Mouse (Mus musculus) heart, postnatal 0 days (tissue): Measurements from ENCODE around the gene Slc39a3. TPM values are rescaled to one million over a fixed set of nuclear protein-coding genes. Genes with fewer than 3 reads are reported as not detected.

Source experiments
- ATAC-seq: fragments of 200-750 bp; cut with Nextera tagmentation; 2 replicates; pipeline ENCODE4 v1.8.0; 2017; ENCODE audit warnings: low read depth, moderate number of reproducible peaks, moderate library complexity; ENCODE audit not compliant: insufficient read depth
- DNase-seq: peaks from one replicate; pipeline ENCODE4 v3.0.0-alpha.2; 2016; ENCODE audit warnings: low spot score
- H3K27ac ChIP-seq: fragments of 300-500 bp; sonication (generic); 2 replicates; pipeline ENCODE4 v1.5.1; 2014; ENCODE audit warnings: low read depth, mild to moderate bottlenecking
- H3K27me3 ChIP-seq: fragments of 300-500 bp; sonication (generic); 2 replicates; pipeline ENCODE4 v1.6.1; 2014; ENCODE audit warnings: low read length, mixed read lengths; ENCODE audit not compliant: control insufficient read depth, insufficient read depth
- H3K36me3 ChIP-seq: fragments of 300-500 bp; sonication (generic); replicated peaks from 2 replicates; pipeline ENCODE4 v1.6.1; 2014; ENCODE audit warnings: low read length, mixed read lengths; ENCODE audit not compliant: control insufficient read depth, insufficient read depth
- H3K4me1 ChIP-seq: fragments of 300-500 bp; sonication (generic); 2 replicates; pipeline ENCODE4 v1.6.1; 2014; ENCODE audit warnings: antibody characterized with exemption; ENCODE audit not compliant: control insufficient read depth, insufficient read depth
- H3K4me2 ChIP-seq: fragments of 300-500 bp; sonication (generic); 2 replicates; pipeline ENCODE4 v1.6.1; 2014; ENCODE audit warnings: low read depth, mild to moderate bottlenecking, low read length, moderate library complexity
- H3K4me3 ChIP-seq: fragments of 300-500 bp; sonication (generic); 2 replicates; pipeline ENCODE4 v1.5.1; 2014; ENCODE audit warnings: low read depth, low read length
- H3K9ac ChIP-seq: fragments of 300-500 bp; sonication (generic); replicated peaks from 2 replicates; pipeline ENCODE4 v1.6.1; 2014; ENCODE audit warnings: low read depth, low read length, mixed read lengths
- H3K9me3 ChIP-seq: fragments of 300-500 bp; sonication (generic); replicated peaks from 2 replicates; pipeline ENCODE4 v1.6.1; 2016; ENCODE audit warnings: low read length; ENCODE audit not compliant: control insufficient read depth
- CTCF ChIP-seq: IDR thresholded peaks from 2 replicates; pipeline ENCODE4 v1.5.1; 2016; ENCODE audit warnings: antibody characterized with exemption, control low read depth, low read depth
- EP300 ChIP-seq: IDR thresholded peaks from 2 replicates; pipeline ENCODE4 v1.6.1; 2016; ENCODE audit warnings: antibody characterized with exemption, low read depth
- WGBS: fragments of 180-500 bp; shearing (Covaris S2); extraction: QIAGEN DNeasy Blood & Tissue Kit; methylation state at CpG from one replicate; pipeline ENCODE4 v1.1.7; 2014; 5-methylcytosine and 5-hydroxymethylcytosine counted together
- polyA plus RNA-seq: library from polyadenylated mRNA; unstranded; fragments of >200 nt; fragmentation: Nextera tagmentation; extraction: Ambion mirVana; gene quantifications from 2 replicates; pipeline ENCODE4 v1.2.1, GENCODE M21; 2015
- total RNA-seq: library from RNA; depleted of rRNA; stranded (reverse); fragments of >200 nt; gene quantifications from 2 replicates; pipeline ENCODE4 v1.2.3, GENCODE M21; 2014; ENCODE audit warnings: low replicate concordance; rRNA removed

The Slc39a3 gene
- total and polyA plus RNA-seq, 2 experiments from 2014 or later: 6.3 to 18.7 TPM

- H3K9me3 ChIP-seq: no peaks in the 10 kb centered on the region
- H3K27ac ChIP-seq: no peak overlapping the region
- DNase-seq (no peak), ATAC-seq (no peak)
- H3K4me1 ChIP-seq: peaks cover 18% of the 10 kb centered on the region
- peaks cover 10% of the 10 kb centered on the region; the same call in 1 of the 2 replicates for H3K27me3 ChIP-seq
- peak overlapping the region; percentile 82 for H3K4me2 ChIP-seq
- H3K4me3 ChIP-seq: peak overlapping the region; percentile 43
- WGBS: 34% methylated on average over 13 of the region's 13 CpGs
- H3K9ac ChIP-seq: peak overlapping the region; percentile 53
- TF ChIP-seq CTCF (no peak), EP300 (no peak)
- H3K36me3 ChIP-seq: no peaks in the 10 kb centered on the region
Measured at GRCm38 (mm10) chr10:80985970-80986701, 51.1 kb downstream of the Slc39a3 start.

DNA sequence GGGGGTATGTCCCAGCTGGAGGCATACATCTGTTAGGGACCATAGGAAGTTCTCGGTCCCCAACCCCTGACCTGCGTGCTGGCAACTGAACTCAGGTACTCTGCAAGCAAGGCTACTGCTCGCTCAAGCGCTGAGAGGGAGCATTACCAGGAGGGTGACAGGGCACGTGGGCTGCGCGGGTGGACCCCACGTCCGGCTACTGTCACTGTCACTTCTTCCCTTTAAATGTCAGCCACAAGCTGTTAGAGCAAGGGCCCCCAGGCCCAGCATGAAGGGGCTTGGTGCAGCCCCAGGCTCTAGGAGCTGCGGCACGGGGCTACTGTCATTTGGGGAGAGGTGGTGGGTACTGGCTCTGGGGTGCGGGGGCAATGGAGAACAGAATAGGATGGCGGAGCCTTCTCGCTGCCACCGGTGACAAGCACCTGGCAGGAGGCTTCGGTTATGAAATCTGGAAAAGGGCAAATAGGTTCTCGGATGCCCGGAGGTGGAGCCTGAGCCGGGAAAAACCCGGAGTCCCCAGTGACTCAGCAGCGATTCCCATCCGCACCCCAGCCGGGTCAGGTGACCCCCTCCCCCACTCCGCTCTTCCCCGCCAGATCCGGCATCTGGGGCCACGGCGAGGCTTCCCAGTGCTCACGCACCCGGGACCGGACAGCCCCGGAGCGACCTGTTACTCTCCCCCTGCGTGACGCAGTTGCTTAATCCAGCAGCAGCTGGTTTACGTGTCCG, 51.8 kb downstream of the Slc39a3 start:
- peaks cover 10% of the 10 kb centered on the region; the same call in 1 of the 2 replicates for H3K27me3 ChIP-seq
- peak overlapping the region; percentile 53 for H3K9ac ChIP-seq
- 13% methylated on average over 37 of the region's 37 CpGs for WGBS
- no peak overlapping the region for H3K27ac ChIP-seq
- no peaks in the 10 kb centered on the region for H3K36me3 ChIP-seq
- DNase-seq (no peak), ATAC-seq (no peak)
- peak overlapping the region; percentile 43 for H3K4me3 ChIP-seq
- H3K4me1 ChIP-seq: peaks cover 18% of the 10 kb centered on the region
- H3K4me2 ChIP-seq: peak overlapping the region; percentile 82
- no peak for TF ChIP-seq CTCF
- TF ChIP-seq EP300: no peak
- H3K9me3 ChIP-seq: no peaks in the 10 kb centered on the region

GRCm38 (mm10) chr10:80984223-80984622, 53.0 kb downstream of the Slc39a3 start:
- no peaks in the 10 kb centered on the region for H3K36me3 ChIP-seq
- H3K9me3 ChIP-seq: no peaks in the 10 kb centered on the region
- H3K27me3 ChIP-seq: peaks cover 10% of the 10 kb centered on the region; the same call in 1 of the 2 replicates
- H3K27ac ChIP-seq: no peak overlapping the region
- DNase-seq (no peak), ATAC-seq (no peak)
- H3K4me2 ChIP-seq: no peak overlapping the region
- WGBS: 89% methylated on average over 12 of the region's 12 CpGs
- peaks cover 18% of the 10 kb centered on the region for H3K4me1 ChIP-seq
- no peak overlapping the region for H3K9ac ChIP-seq
- H3K4me3 ChIP-seq: no peak overlapping the region
- TF ChIP-seq CTCF (no peak), EP300 (no peak)

DNA sequence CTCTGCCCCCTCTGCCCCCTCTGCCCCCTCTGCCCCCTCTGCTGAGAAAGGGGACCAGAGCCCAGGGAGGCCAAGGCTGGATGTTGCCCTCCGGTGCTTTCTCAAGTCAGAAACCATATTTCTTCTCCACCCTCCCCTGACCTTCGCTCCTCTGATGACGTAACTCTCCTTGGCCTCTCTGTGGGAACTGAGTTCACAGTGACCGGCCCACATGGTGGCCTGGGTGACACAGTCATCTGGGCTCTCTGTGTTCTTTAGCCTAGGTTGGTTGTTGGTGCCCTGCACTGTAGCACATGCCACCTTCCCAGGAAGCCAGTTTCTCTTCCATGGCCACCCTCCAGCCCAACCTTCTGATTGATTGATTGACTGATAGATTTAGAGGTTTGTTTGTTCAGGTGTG, 54.8 kb downstream of the Slc39a3 start:
- Histone ChIP-seq H3K27me3 (peaks cover 10% of the 10 kb centered on the region; the same call in 1 of the 2 replicates), H3K9me3 (no peaks in the 10 kb centered on the region), H3K9ac (no peak overlapping the region), H3K36me3 (no peaks in the 10 kb centered on the region), H3K4me1 (peaks cover 12% of the 10 kb centered on the region), H3K4me3 (no peak overlapping the region), H3K27ac (no peak overlapping the region), H3K4me2 (no peak overlapping the region)
- WGBS: 75% methylated on average over 4 of the region's 4 CpGs
- no peak for TF ChIP-seq CTCF
- no peak for TF ChIP-seq EP300
- ATAC-seq: no peak
- DNase-seq: no peak

DNA sequence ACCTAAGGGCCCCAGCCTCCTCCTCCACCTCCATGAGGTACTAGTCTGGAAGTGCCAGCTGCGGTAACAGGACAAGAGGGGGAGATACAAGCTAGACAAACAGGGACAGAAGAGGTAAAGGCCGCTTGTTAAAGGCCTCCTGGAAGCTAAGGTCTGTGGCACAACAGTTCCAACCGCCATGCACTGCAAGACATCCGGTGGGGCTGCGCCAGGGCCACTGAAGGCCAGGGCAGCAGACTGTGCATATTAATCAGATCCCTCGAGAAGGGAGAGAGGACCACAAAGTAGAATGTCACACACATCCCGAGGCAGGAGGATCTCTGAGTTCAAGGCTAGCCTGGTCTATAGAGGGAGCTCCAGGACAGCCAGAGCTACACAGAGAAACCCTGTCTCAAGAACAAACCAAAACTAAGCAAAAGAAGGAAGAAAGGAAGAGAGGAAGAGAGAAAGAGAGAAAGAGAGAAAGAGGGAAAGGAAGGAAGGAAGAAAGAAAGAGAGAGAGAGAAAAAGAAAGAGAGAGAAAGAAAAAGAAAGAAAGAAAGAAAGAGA, 55.6 kb downstream of the Slc39a3 start:
- no peaks in the 10 kb centered on the region for H3K36me3 ChIP-seq
- H3K27me3 ChIP-seq: peaks cover 10% of the 10 kb centered on the region; the same call in 1 of the 2 replicates
- DNase-seq: no peak
- H3K4me1 ChIP-seq: peaks cover 8% of the 10 kb centered on the region
- TF ChIP-seq CTCF (no peak), EP300 (no peak)
- H3K9ac ChIP-seq: no peak overlapping the region
- no peak overlapping the region for H3K4me2 ChIP-seq
- ATAC-seq: no peak
- no peak overlapping the region for H3K4me3 ChIP-seq
- H3K27ac ChIP-seq: no peak overlapping the region
- 54% methylated on average over 7 of the region's 7 CpGs for WGBS
- no peaks in the 10 kb centered on the region for H3K9me3 ChIP-seq

Other genes starting within 250 kb of the Slc39a3 start
- 8.8 and 12.7 TPM in 2 replicates for gene Sf3a2, start 239.2 kb downstream of the Slc39a3 start, total RNA-seq
- gene Sf3a2, start 239.2 kb downstream of the Slc39a3 start, polyA plus RNA-seq: 25.2 and 26.0 TPM in 2 replicates
- 29.3 and 50.6 TPM in 2 replicates for gene Plekhj1, start 238.8 kb downstream of the Slc39a3 start, total RNA-seq
- 41.8 and 44.4 TPM in 2 replicates for gene Plekhj1, start 238.8 kb downstream of the Slc39a3 start, polyA plus RNA-seq
- gene Amh, start 232.2 kb downstream of the Slc39a3 start, total RNA-seq: 4.0 TPM in 1 of 2 replicates, not detected in the other
- 0.18 and 0.22 TPM in 2 replicates for gene Amh, start 232.2 kb downstream of the Slc39a3 start, polyA plus RNA-seq
- gene Jsrp1, start 223.9 kb downstream of the Slc39a3 start, total RNA-seq: 2.2 TPM in 1 of 2 replicates, not detected in the other
- 2.3 and 2.7 TPM in 2 replicates for gene Jsrp1, start 223.9 kb downstream of the Slc39a3 start, polyA plus RNA-seq
- gene Oaz1, start 210.8 kb downstream of the Slc39a3 start, total RNA-seq: 2,373 and 2,460 TPM in 2 replicates
- 1,975 and 1,990 TPM in 2 replicates for gene Oaz1, start 210.8 kb downstream of the Slc39a3 start, polyA plus RNA-seq
- 0.92 and 4.2 TPM in 2 replicates for gene Lingo3, start 193.4 kb downstream of the Slc39a3 start, total RNA-seq
- gene Lingo3, start 193.4 kb downstream of the Slc39a3 start, polyA plus RNA-seq: 1.1 and 1.5 TPM in 2 replicates
- 71.8 and 118 TPM in 2 replicates for gene Lsm7, start 182.2 kb downstream of the Slc39a3 start, total RNA-seq
- 160 and 162 TPM in 2 replicates for gene Lsm7, start 182.2 kb downstream of the Slc39a3 start, polyA plus RNA-seq
- gene Sppl2b, start 182.2 kb downstream of the Slc39a3 start, total RNA-seq: 35.7 and 44.4 TPM in 2 replicates
- gene Sppl2b, start 182.2 kb downstream of the Slc39a3 start, polyA plus RNA-seq: 23.3 and 24.2 TPM in 2 replicates
- not detected in 2 replicates for gene Tmprss9, start 165.6 kb downstream of the Slc39a3 start, total RNA-seq
- 0.03 TPM in 1 of 2 replicates, not detected in the other for gene Tmprss9, start 165.6 kb downstream of the Slc39a3 start, polyA plus RNA-seq
- 163 and 256 TPM in 2 replicates for gene Timm13, start 136.5 kb downstream of the Slc39a3 start, total RNA-seq
- gene Timm13, start 136.5 kb downstream of the Slc39a3 start, polyA plus RNA-seq: 355 and 386 TPM in 2 replicates
- 13.9 and 18.9 TPM in 2 replicates for gene Lmnb2, start 119.2 kb downstream of the Slc39a3 start, total RNA-seq
- gene Lmnb2, start 119.2 kb downstream of the Slc39a3 start, polyA plus RNA-seq: 9.1 and 9.7 TPM in 2 replicates
- 18.9 and 26.8 TPM in 2 replicates for gene Gadd45b, start 107.4 kb downstream of the Slc39a3 start, total RNA-seq
- 22.3 and 28.0 TPM in 2 replicates for gene Gadd45b, start 107.4 kb downstream of the Slc39a3 start, polyA plus RNA-seq
- gene Gng7, start 22.5 kb downstream of the Slc39a3 start, total RNA-seq: 0.11 and 0.93 TPM in 2 replicates
- gene Gng7, start 22.5 kb downstream of the Slc39a3 start, polyA plus RNA-seq: 0.64 and 0.85 TPM in 2 replicates
- not detected in 2 replicates for gene Diras1, start 11.8 kb downstream of the Slc39a3 start, total RNA-seq
- gene Diras1, start 11.8 kb downstream of the Slc39a3 start, polyA plus RNA-seq: not detected in 2 replicates
- gene Sgta, start 22.8 kb upstream of the Slc39a3 start, total RNA-seq: 98.1 and 152 TPM in 2 replicates
- 134 and 137 TPM in 2 replicates for gene Sgta, start 22.8 kb upstream of the Slc39a3 start, polyA plus RNA-seq
- gene Thop1, start 32.6 kb upstream of the Slc39a3 start, total RNA-seq: 23.6 and 31.2 TPM in 2 replicates
- 15.1 and 15.2 TPM in 2 replicates for gene Thop1, start 32.6 kb upstream of the Slc39a3 start, polyA plus RNA-seq
- 1.3 TPM in 1 of 2 replicates, not detected in the other for gene Creb3l3, start 61.4 kb upstream of the Slc39a3 start, total RNA-seq
- gene Creb3l3, start 61.4 kb upstream of the Slc39a3 start, polyA plus RNA-seq: 0.55 and 0.93 TPM in 2 replicates
- 177 and 208 TPM in 2 replicates for gene Map2k2, start 68.5 kb upstream of the Slc39a3 start, total RNA-seq
- gene Map2k2, start 68.5 kb upstream of the Slc39a3 start, polyA plus RNA-seq: 130 and 133 TPM in 2 replicates
- gene Zbtb7a, start 97.8 kb upstream of the Slc39a3 start, total RNA-seq: 57.8 and 68.6 TPM in 2 replicates
- 27.8 and 32.3 TPM in 2 replicates for gene Zbtb7a, start 97.8 kb upstream of the Slc39a3 start, polyA plus RNA-seq
- gene Pias4, start 130.5 kb upstream of the Slc39a3 start, total RNA-seq: 14.4 and 19.6 TPM in 2 replicates
- gene Pias4, start 130.5 kb upstream of the Slc39a3 start, polyA plus RNA-seq: 19.8 and 20.7 TPM in 2 replicates
- gene Eef2, start 139.2 kb upstream of the Slc39a3 start, total RNA-seq: 1,828 and 2,004 TPM in 2 replicates
- 353 and 370 TPM in 2 replicates for gene Eef2, start 139.2 kb upstream of the Slc39a3 start, polyA plus RNA-seq
- 56.5 and 72.7 TPM in 2 replicates for gene Dapk3, start 145.6 kb upstream of the Slc39a3 start, total RNA-seq
- 29.0 and 31.7 TPM in 2 replicates for gene Dapk3, start 145.6 kb upstream of the Slc39a3 start, polyA plus RNA-seq
- gene 4930442H23Rik, start 146.4 kb upstream of the Slc39a3 start, total RNA-seq: not detected in 2 replicates
- 0.12 TPM in 1 of 2 replicates, not detected in the other for gene 4930442H23Rik, start 146.4 kb upstream of the Slc39a3 start, polyA plus RNA-seq
- gene Nmrk2, start 164.6 kb upstream of the Slc39a3 start, total RNA-seq: 30.5 and 35.2 TPM in 2 replicates
- 13.0 and 14.2 TPM in 2 replicates for gene Nmrk2, start 164.6 kb upstream of the Slc39a3 start, polyA plus RNA-seq
- gene Atcay, start 193.4 kb upstream of the Slc39a3 start, total RNA-seq: 0.58 TPM in 1 of 2 replicates, not detected in the other
- gene Atcay, start 193.4 kb upstream of the Slc39a3 start, polyA plus RNA-seq: 0.25 TPM in 2 replicates
- 7.0 and 10.2 TPM in 2 replicates for gene Zfr2, start 195.7 kb upstream of the Slc39a3 start, total RNA-seq
- gene Zfr2, start 195.7 kb upstream of the Slc39a3 start, polyA plus RNA-seq: 2.2 and 2.6 TPM in 2 replicates
- gene Matk, start 215.5 kb upstream of the Slc39a3 start, total RNA-seq: 0.31 and 0.66 TPM in 2 replicates
- gene Matk, start 215.5 kb upstream of the Slc39a3 start, polyA plus RNA-seq: 0.42 and 0.51 TPM in 2 replicates
- gene Mrpl54, start 229.5 kb upstream of the Slc39a3 start, total RNA-seq: 272 and 288 TPM in 2 replicates
- 264 and 272 TPM in 2 replicates for gene Mrpl54, start 229.5 kb upstream of the Slc39a3 start, polyA plus RNA-seq
- gene Apba3, start 229.5 kb upstream of the Slc39a3 start, total RNA-seq: 84.8 and 114 TPM in 2 replicates
- gene Apba3, start 229.5 kb upstream of the Slc39a3 start, polyA plus RNA-seq: 45.2 and 46.1 TPM in 2 replicates